Mouse (Mus musculus): ENCODE results near the gene Pou3f1.

DNA sequence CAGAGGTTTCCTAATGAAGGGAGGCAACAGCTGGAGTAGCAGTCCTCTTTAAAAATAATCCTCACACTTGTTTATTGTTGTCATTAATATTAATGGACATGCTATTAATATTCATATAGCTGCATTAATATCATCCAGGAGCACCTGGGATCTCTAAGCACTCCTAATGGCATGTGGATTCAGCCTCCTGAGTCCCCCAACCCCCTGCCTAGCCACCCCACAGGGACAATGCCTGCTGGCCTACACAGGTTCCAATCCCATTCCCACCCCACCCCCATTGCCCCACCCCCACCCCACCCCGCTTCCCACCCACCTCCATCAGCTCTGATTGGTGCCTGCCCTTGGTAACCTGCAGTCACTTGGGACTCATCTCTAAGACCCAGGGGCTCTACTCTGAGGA lies 40.0 kb upstream of the Pou3f1 start:
- TF ChIP-seq CTCF (IDR thresholded peaks at IDR 0.05), result no peak
- no peak for TF ChIP-seq POLR2A (IDR thresholded peaks at IDR 0.05; ENCODE audit: insufficient read depth, low read depth, low read length)
- no peak for TF ChIP-seq EP300 (IDR thresholded peaks at IDR 0.05; ENCODE audit: insufficient read depth, low read depth, low read length)
